ENCODE assay signal across 14 mouse cellular contexts in genomic region chr15:92743624-92744023, GRCm38 (mm10).
DNase-seq lines count a peak whose midpoint lies in the region; ATAC-seq lines count a peak whose summit lies in the region.
"Had no signal": no experiment of that assay in that cellular context is flagged by ENCODE, and none has a peak within 500 bp of the region (broad histone marks: within the 10 kb centered on the region; RNA-seq: fewer than 3 reads in every experiment).

No protein-coding gene starts in this region.

- WGBS in hindbrain, embryonic 13.5 days: 31% methylated on average over 6 of the region's 6 CpGs
- WGBS in hindbrain, embryonic 11.5 days: 72% methylated on average over 6 of the region's 6 CpGs
- WGBS in embryonic facial prominence, embryonic 14.5 days: 65% methylated on average over 6 of the region's 6 CpGs
- WGBS in forebrain, embryonic 16.5 days: 10% methylated on average over 6 of the region's 6 CpGs
- 41% methylated on average over 6 of the region's 6 CpGs for WGBS in neural tube, embryonic 13.5 days

- peak; percentile 68 for ATAC-seq in hindbrain, embryonic 13.5 days (ENCODE audit: low FRiP score)
- ATAC-seq in hindbrain, embryonic 11.5 days (ENCODE audit: low FRiP score): no peak
- ATAC-seq in embryonic facial prominence, embryonic 14.5 days (ENCODE audit: low read depth): no peak
- ATAC-seq in forebrain, embryonic 16.5 days: peak; percentile 85
- no peak for ATAC-seq in neural tube, embryonic 13.5 days (ENCODE audit: low read depth)
- ATAC-seq: CD4-positive, CD25-positive, alpha-beta regulatory T cell, adult 4 months had no signal

- no peaks in the 10 kb centered on the region for H3K9me3 ChIP-seq in hindbrain, embryonic 13.5 days
- no peaks in the 10 kb centered on the region for H3K9me3 ChIP-seq in hindbrain, embryonic 11.5 days (ENCODE audit: control insufficient read depth, low read length)
- no peaks in the 10 kb centered on the region for H3K9me3 ChIP-seq in embryonic facial prominence, embryonic 14.5 days (ENCODE audit: control insufficient read depth, low read length)
- H3K9me3 ChIP-seq in forebrain, embryonic 16.5 days (ENCODE audit: control insufficient read depth, low read length): no peaks in the 10 kb centered on the region
- H3K9me3 ChIP-seq in neural tube, embryonic 13.5 days: no peaks in the 10 kb centered on the region
- H3K9me3 ChIP-seq: embryonic facial prominence, embryonic 12.5 days had no signal

- no peak for DNase-seq in hindbrain, embryonic 11.5 days (ENCODE audit: low spot score)
- DNase-seq in embryonic facial prominence, embryonic 14.5 days (ENCODE audit: low spot score): peak; percentile 27
- DNase-seq in urinary bladder, postnatal 10 days (ENCODE audit: low spot score): no peak
- DNase-seq in gastrocnemius, postnatal 36 days: no peak
- DNase-seq: cerebellum, adult 11-12 months; liver; lung, embryonic 14.5 days had no signal

- peaks cover 13% of the 10 kb centered on the region for H3K4me1 ChIP-seq in hindbrain, embryonic 13.5 days (replicated peaks)
- no peaks in the 10 kb centered on the region for H3K4me1 ChIP-seq in hindbrain, embryonic 11.5 days (replicated peaks; ENCODE audit: control insufficient read depth, insufficient read depth, low read length)
- peaks cover 2% of the 10 kb centered on the region; the same call in 1 of the 2 replicates for H3K4me1 ChIP-seq in embryonic facial prominence, embryonic 14.5 days (ENCODE audit: control insufficient read depth, insufficient read depth, low read length)
- H3K4me1 ChIP-seq in forebrain, embryonic 16.5 days (replicated peaks; ENCODE audit: control insufficient read depth, insufficient read depth, low read length): peaks cover 7% of the 10 kb centered on the region
- peaks cover 11% of the 10 kb centered on the region for H3K4me1 ChIP-seq in neural tube, embryonic 13.5 days (replicated peaks)
- H3K4me1 ChIP-seq: megakaryocyte, embryonic 14.5 days had no signal

- no peak overlapping the region for H3K9ac ChIP-seq in hindbrain, embryonic 13.5 days
- H3K9ac ChIP-seq in hindbrain, embryonic 11.5 days (ENCODE audit: low read depth, low read length): no peak overlapping the region
- no peak overlapping the region for H3K9ac ChIP-seq in embryonic facial prominence, embryonic 14.5 days (ENCODE audit: low read depth, low read length)
- H3K9ac ChIP-seq in forebrain, embryonic 16.5 days (replicated peaks; ENCODE audit: low read depth, low read length): no peak overlapping the region
- no peak overlapping the region for H3K9ac ChIP-seq in neural tube, embryonic 13.5 days
- H3K9ac ChIP-seq: embryonic facial prominence, embryonic 12.5 days; lung, embryonic 14.5 days had no signal

- intact Hi-C loops in gastrocnemius, postnatal 36 days (cut with DNase I): no loop called here

- no peak overlapping the region for H3K4me2 ChIP-seq in hindbrain, embryonic 13.5 days
- H3K4me2 ChIP-seq in hindbrain, embryonic 11.5 days (replicated peaks; ENCODE audit: low read depth, low read length): no peak overlapping the region
- no peak overlapping the region for H3K4me2 ChIP-seq in embryonic facial prominence, embryonic 14.5 days (ENCODE audit: low read depth, low read length)
- H3K4me2 ChIP-seq in forebrain, embryonic 16.5 days (ENCODE audit: low read length): no peak overlapping the region
- H3K4me2 ChIP-seq in neural tube, embryonic 13.5 days: no peak overlapping the region
- H3K4me2 ChIP-seq: embryonic facial prominence, embryonic 12.5 days; lung, embryonic 14.5 days had no signal

- peak overlapping the region; percentile 69 for H3K27ac ChIP-seq in hindbrain, embryonic 13.5 days
- no peak overlapping the region for H3K27ac ChIP-seq in hindbrain, embryonic 11.5 days (ENCODE audit: low read depth, low read length)
- no peak overlapping the region for H3K27ac ChIP-seq in embryonic facial prominence, embryonic 14.5 days (replicated peaks; ENCODE audit: low read depth, low read length)
- no peak overlapping the region; the same call in 1 of the 2 replicates for H3K27ac ChIP-seq in forebrain, embryonic 16.5 days (ENCODE audit: low read length)
- peak overlapping the region; percentile 73 for H3K27ac ChIP-seq in neural tube, embryonic 13.5 days (replicated peaks)
- H3K27ac ChIP-seq: embryonic facial prominence, embryonic 12.5 days; layer of hippocampus, adult 2 months had no signal

- H3K36me3 ChIP-seq in hindbrain, embryonic 13.5 days: no peaks in the 10 kb centered on the region
- no peaks in the 10 kb centered on the region for H3K36me3 ChIP-seq in hindbrain, embryonic 11.5 days (ENCODE audit: control insufficient read depth, insufficient read depth, low read length)
- no peaks in the 10 kb centered on the region for H3K36me3 ChIP-seq in embryonic facial prominence, embryonic 14.5 days (ENCODE audit: control insufficient read depth, insufficient read depth, low read length)
- H3K36me3 ChIP-seq in forebrain, embryonic 16.5 days (ENCODE audit: control insufficient read depth, insufficient read depth): no peaks in the 10 kb centered on the region
- no peaks in the 10 kb centered on the region for H3K36me3 ChIP-seq in neural tube, embryonic 13.5 days
- H3K36me3 ChIP-seq: embryonic facial prominence, embryonic 12.5 days had no signal

- H3K27me3 ChIP-seq in hindbrain, embryonic 13.5 days: no peaks in the 10 kb centered on the region
- no peaks in the 10 kb centered on the region for H3K27me3 ChIP-seq in hindbrain, embryonic 11.5 days (ENCODE audit: control insufficient read depth, insufficient read depth, low read length)
- H3K27me3 ChIP-seq in embryonic facial prominence, embryonic 14.5 days (replicated peaks; ENCODE audit: control insufficient read depth, insufficient read depth, low read length): no peaks in the 10 kb centered on the region
- no peaks in the 10 kb centered on the region for H3K27me3 ChIP-seq in forebrain, embryonic 16.5 days (replicated peaks; ENCODE audit: control insufficient read depth, insufficient read depth, low read length)
- no peaks in the 10 kb centered on the region for H3K27me3 ChIP-seq in neural tube, embryonic 13.5 days
- H3K27me3 ChIP-seq: embryonic facial prominence, embryonic 12.5 days; megakaryocyte, embryonic 14.5 days had no signal

- no peak overlapping the region for H3K4me3 ChIP-seq in hindbrain, embryonic 13.5 days
- H3K4me3 ChIP-seq in hindbrain, embryonic 11.5 days (ENCODE audit: low read depth, low read length): no peak overlapping the region
- no peak overlapping the region for H3K4me3 ChIP-seq in embryonic facial prominence, embryonic 14.5 days (ENCODE audit: low read depth, low read length)
- H3K4me3 ChIP-seq in forebrain, embryonic 16.5 days (replicated peaks; ENCODE audit: low read length): no peak overlapping the region
- H3K4me3 ChIP-seq in neural tube, embryonic 13.5 days: no peak overlapping the region
- H3K4me3 ChIP-seq: embryonic facial prominence, embryonic 12.5 days; layer of hippocampus, adult 2 months; megakaryocyte, embryonic 14.5 days had no signal

Comparison
In these comparisons a context has a peak if more than half of its experiments do, and no peak if none do; other contexts are left out.
1. ATAC-seq: peak in hindbrain, embryonic 13.5 days (single experiment) and forebrain, embryonic 16.5 days (single experiment); none in hindbrain, embryonic 11.5 days (single experiment), embryonic facial prominence, embryonic 14.5 days (single experiment) and neural tube, embryonic 13.5 days (single experiment).
2. H3K27ac ChIP-seq: peak in hindbrain, embryonic 13.5 days (single experiment) and neural tube, embryonic 13.5 days (single experiment); none in hindbrain, embryonic 11.5 days (single experiment), embryonic facial prominence, embryonic 14.5 days (single experiment) and forebrain, embryonic 16.5 days (single experiment).